Mouse (Mus musculus) olfactory bulb, adult 2 months (tissue): Measurements from ENCODE around the gene Cdkl3.

Experiments
- CTCF ChIP-seq: fragments of 200-500 bp; IDR thresholded peaks from 2 replicates; pipeline ENCODE4 v1.5.1; 2012; ENCODE audit warnings: low read depth, mild to moderate bottlenecking, low read length, moderate library complexity; ENCODE audit not compliant: insufficient read depth
- POLR2A ChIP-seq: fragments of 200-500 bp; IDR thresholded peaks from 2 replicates; pipeline ENCODE4 v1.6.1; 2012; ENCODE audit warnings: mild to moderate bottlenecking, low read depth, low read length, moderate library complexity; ENCODE audit not compliant: insufficient read depth

GRCm38 (mm10) chr11:52127169-52127568 lies 123.1 kb downstream of the Cdkl3 start:
- TF ChIP-seq POLR2A: no peak
- TF ChIP-seq CTCF: no peak
